Mouse (Mus musculus): ENCODE results near the gene Gm6793. TPM values are rescaled to one million over a fixed set of nuclear protein-coding genes. Genes with fewer than 3 reads are reported as not detected.

The Gm6793 gene
- polyA plus RNA-seq (2015; fragmentation: Nextera tagmentation; extraction: Ambion mirVana): 0.31 and 0.39 TPM in 2 replicates

DNA sequence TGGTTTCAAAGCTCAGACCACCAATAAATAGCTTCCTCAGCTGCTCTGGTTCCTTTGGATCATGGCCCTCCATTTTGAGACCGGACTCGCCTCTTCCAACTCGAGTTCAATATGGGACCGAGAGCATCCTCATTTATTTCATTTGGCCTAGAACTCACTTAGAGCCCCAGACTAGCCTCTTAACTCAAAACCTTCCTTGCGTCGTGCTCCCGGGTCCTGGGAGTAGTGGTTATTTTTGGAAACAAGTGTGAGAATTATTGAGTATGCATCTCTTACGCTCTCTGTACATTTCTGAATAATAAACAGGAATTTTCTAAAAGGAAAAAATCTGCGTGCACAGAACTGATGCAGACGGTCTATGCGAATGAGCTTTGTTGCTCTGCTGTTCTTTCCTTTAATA, at the start of gene Gm6793:
Gm6793 (minus strand) TSS at position 101 of the 400 bp plus-strand sequence.
- 95% methylated on average over 11 of the region's 11 CpGs for WGBS
- no peak within 1 kb of the TSS for H3K27ac ChIP-seq
- H3K9ac ChIP-seq: no peak within 1 kb of the TSS
- peaks cover 22% of the 10 kb centered on the region for H3K36me3 ChIP-seq
- H3K4me1 ChIP-seq: peaks cover 10% of the 10 kb centered on the region; the same call in 1 of the 2 replicates
- H3K4me3 ChIP-seq (replicated peaks): no peak within 1 kb of the TSS
- H3K9me3 ChIP-seq: no peaks in the 10 kb centered on the region
- no peaks in the 10 kb centered on the region for H3K27me3 ChIP-seq (replicated peaks)
- no peak for ATAC-seq (ENCODE audit: insufficient read depth, low FRiP score, low read depth)
- H3K4me2 ChIP-seq: no peak within 1 kb of the TSS

- H3K4me1 ChIP-seq: no peaks in the 10 kb centered on the region
- no peaks in the 10 kb centered on the region for H3K36me3 ChIP-seq
- H3K4me3 ChIP-seq (replicated peaks): no peak overlapping the region
- ATAC-seq (ENCODE audit: insufficient read depth, low FRiP score, low read depth): no peak
- H3K27me3 ChIP-seq (replicated peaks): no peaks in the 10 kb centered on the region
- no peak overlapping the region for H3K9ac ChIP-seq
- H3K9me3 ChIP-seq: no peaks in the 10 kb centered on the region
- H3K27ac ChIP-seq: no peak overlapping the region
- WGBS: 30% methylated on average over 4 of the region's 4 CpGs
- no peak overlapping the region for H3K4me2 ChIP-seq
Observed at GRCm38 (mm10) chr8:112061372-112061771, 46.5 kb upstream of the Gm6793 start.

DNA sequence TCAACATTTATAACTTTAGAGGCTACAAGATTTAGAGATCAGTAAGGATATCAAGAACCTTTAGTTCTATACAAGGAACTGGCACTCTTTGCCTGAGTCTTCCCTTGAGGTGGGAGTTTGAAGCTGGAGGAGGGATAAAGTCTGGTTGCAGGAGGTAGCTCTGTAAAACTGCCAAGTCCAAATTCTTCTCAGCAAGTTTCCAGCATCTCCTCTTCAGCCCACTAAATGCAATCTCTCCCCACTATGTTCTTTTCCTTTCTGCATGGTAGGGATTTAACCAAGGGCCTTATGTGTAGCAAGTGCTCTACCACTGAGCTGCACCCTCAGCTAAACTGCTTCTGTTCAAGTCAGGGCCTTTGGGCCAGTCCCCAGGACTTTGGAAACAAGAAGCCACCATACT, 39.6 kb upstream of the Gm6793 start:
- Histone ChIP-seq H3K27ac (no peak overlapping the region), H3K9ac (no peak overlapping the region), H3K4me1 (no peaks in the 10 kb centered on the region), H3K4me3 (replicated peaks) (no peak overlapping the region), H3K27me3 (replicated peaks) (no peaks in the 10 kb centered on the region), H3K4me2 (no peak overlapping the region), H3K9me3 (no peaks in the 10 kb centered on the region), H3K36me3 (no peaks in the 10 kb centered on the region)
- no peak for ATAC-seq (ENCODE audit: insufficient read depth, low FRiP score, low read depth)

GRCm38 (mm10) chr8:112051537-112051936, 36.7 kb upstream of the Gm6793 start:
- no peak for ATAC-seq (ENCODE audit: insufficient read depth, low FRiP score, low read depth)
- no peaks in the 10 kb centered on the region for H3K36me3 ChIP-seq
- H3K4me2 ChIP-seq: no peak overlapping the region

GRCm38 (mm10) chr8:112049984-112050383, 35.1 kb upstream of the Gm6793 start:
- Histone ChIP-seq H3K4me2 (no peak overlapping the region), H3K36me3 (no peaks in the 10 kb centered on the region), H3K9ac (no peak overlapping the region), H3K4me3 (replicated peaks) (no peak overlapping the region), H3K27me3 (replicated peaks) (no peaks in the 10 kb centered on the region), H3K27ac (no peak overlapping the region), H3K4me1 (no peaks in the 10 kb centered on the region), H3K9me3 (no peaks in the 10 kb centered on the region)
- no peak for ATAC-seq (ENCODE audit: insufficient read depth, low FRiP score, low read depth)
- WGBS: 78% methylated on average over 6 of the region's 6 CpGs

More at GRCm38 (mm10) chr8:112051537-112051936, 36.7 kb upstream of the Gm6793 start:
- no peaks in the 10 kb centered on the region for H3K27me3 ChIP-seq (replicated peaks)
- WGBS: 73% methylated on average over 9 of the region's 9 CpGs
- H3K4me3 ChIP-seq (replicated peaks): no peak overlapping the region
- no peaks in the 10 kb centered on the region for H3K4me1 ChIP-seq
- no peak overlapping the region for H3K27ac ChIP-seq
- no peaks in the 10 kb centered on the region for H3K9me3 ChIP-seq
- no peak overlapping the region for H3K9ac ChIP-seq

GRCm38 (mm10) chr8:112048293-112048692, 33.5 kb upstream of the Gm6793 start:
- ATAC-seq (ENCODE audit: insufficient read depth, low FRiP score, low read depth): no peak
- Histone ChIP-seq H3K27me3 (replicated peaks) (no peaks in the 10 kb centered on the region), H3K36me3 (no peaks in the 10 kb centered on the region), H3K9me3 (no peaks in the 10 kb centered on the region), H3K4me1 (no peaks in the 10 kb centered on the region), H3K4me3 (replicated peaks) (no peak overlapping the region), H3K4me2 (no peak overlapping the region), H3K27ac (no peak overlapping the region), H3K9ac (no peak overlapping the region)
- 71% methylated on average over 6 of the region's 6 CpGs for WGBS

DNA sequence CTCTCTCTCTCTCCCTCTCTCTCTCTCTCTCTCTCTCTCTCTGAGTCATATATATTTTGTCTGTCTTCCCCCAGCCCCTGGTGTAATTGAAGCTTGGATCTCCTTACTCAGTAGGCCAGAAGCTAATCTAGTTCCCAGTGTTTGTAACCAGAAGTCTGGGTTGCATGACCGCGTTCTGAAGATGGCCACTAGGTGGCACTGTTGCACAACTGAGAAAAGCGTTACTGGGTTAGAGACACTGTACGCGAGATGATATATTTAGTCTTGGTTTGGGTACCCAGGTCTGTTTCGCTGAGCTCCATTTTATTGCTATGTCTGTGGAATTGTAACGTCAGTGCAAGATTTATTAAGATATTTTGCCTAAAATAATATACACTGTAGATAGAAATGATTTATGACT, 31.1 kb upstream of the Gm6793 start:
- H3K27ac ChIP-seq: no peak overlapping the region
- no peaks in the 10 kb centered on the region for H3K4me1 ChIP-seq
- H3K36me3 ChIP-seq: no peaks in the 10 kb centered on the region
- ATAC-seq (ENCODE audit: insufficient read depth, low FRiP score, low read depth): peak; percentile 50; the same call in 1 of the 2 replicates
- no peak overlapping the region for H3K4me2 ChIP-seq
- H3K27me3 ChIP-seq (replicated peaks): no peaks in the 10 kb centered on the region
- H3K4me3 ChIP-seq (replicated peaks): no peak overlapping the region
- no peak overlapping the region for H3K9ac ChIP-seq
- 2% methylated on average over 7 of the region's 7 CpGs for WGBS
- no peaks in the 10 kb centered on the region for H3K9me3 ChIP-seq

GRCm38 (mm10) chr8:112045182-112045581, 30.3 kb upstream of the Gm6793 start:
- Histone ChIP-seq H3K27ac (no peak overlapping the region), H3K4me2 (no peak overlapping the region), H3K27me3 (replicated peaks) (no peaks in the 10 kb centered on the region), H3K4me3 (replicated peaks) (no peak overlapping the region), H3K36me3 (no peaks in the 10 kb centered on the region), H3K4me1 (no peaks in the 10 kb centered on the region), H3K9me3 (no peaks in the 10 kb centered on the region), H3K9ac (no peak overlapping the region)
- 78% methylated on average over 5 of the region's 5 CpGs for WGBS
- no peak for ATAC-seq (ENCODE audit: insufficient read depth, low FRiP score, low read depth)

DNA sequence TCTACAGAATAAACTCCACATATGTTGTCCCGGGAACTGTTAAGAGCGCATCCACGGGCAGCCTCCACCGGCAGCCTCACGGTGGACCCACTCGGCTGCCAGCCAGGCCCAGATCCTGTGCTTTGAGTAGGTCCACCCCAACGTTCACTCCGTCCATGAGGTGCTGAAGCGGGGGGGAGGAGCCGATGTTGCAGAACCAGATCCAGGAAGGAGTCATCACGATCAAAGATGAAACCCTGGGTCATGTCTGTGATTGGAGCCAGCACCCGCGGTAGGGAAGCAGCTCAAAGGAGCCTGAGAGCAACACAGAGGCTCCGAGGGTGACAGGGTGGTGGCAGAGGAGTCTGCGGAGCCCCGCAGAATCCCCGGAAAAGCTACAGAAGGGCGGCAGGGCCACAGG, 22.7 kb upstream of the Gm6793 start:
- Histone ChIP-seq H3K9ac (no peak overlapping the region), H3K9me3 (no peaks in the 10 kb centered on the region), H3K4me3 (replicated peaks) (no peak overlapping the region), H3K4me1 (no peaks in the 10 kb centered on the region), H3K27me3 (replicated peaks) (no peaks in the 10 kb centered on the region), H3K36me3 (no peaks in the 10 kb centered on the region), H3K4me2 (no peak overlapping the region), H3K27ac (no peak overlapping the region)
- 75% methylated on average over 18 of the region's 18 CpGs for WGBS
- ATAC-seq (ENCODE audit: insufficient read depth, low FRiP score, low read depth): no peak

DNA sequence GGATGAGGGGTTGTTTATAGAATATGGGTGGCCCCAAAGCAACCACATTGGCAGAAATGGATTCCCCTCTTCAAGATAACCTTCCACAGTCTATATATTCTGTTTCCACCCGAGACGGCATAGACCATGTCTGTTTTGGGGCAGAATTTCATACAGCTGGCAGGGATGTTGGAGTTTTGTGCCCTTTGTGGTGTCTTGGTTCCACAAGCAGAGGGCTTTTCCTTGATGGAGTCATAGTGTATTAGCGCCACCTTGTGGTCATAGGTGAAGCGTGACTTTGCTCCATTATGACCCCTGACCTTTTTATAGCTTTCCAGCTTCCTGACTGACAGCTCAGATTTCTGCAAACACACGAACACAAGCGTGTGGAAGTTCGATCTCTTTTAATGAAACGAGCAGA, 19.8 kb upstream of the Gm6793 start:
- no peak overlapping the region for H3K9ac ChIP-seq
- H3K4me2 ChIP-seq: no peak overlapping the region
- no peaks in the 10 kb centered on the region for H3K27me3 ChIP-seq (replicated peaks)
- WGBS: 15% methylated on average over 8 of the region's 8 CpGs
- H3K36me3 ChIP-seq: no peaks in the 10 kb centered on the region
- no peak overlapping the region for H3K4me3 ChIP-seq (replicated peaks)
- H3K9me3 ChIP-seq: no peaks in the 10 kb centered on the region
- no peak for ATAC-seq (ENCODE audit: insufficient read depth, low FRiP score, low read depth)
- H3K4me1 ChIP-seq: no peaks in the 10 kb centered on the region
- H3K27ac ChIP-seq: no peak overlapping the region

DNA sequence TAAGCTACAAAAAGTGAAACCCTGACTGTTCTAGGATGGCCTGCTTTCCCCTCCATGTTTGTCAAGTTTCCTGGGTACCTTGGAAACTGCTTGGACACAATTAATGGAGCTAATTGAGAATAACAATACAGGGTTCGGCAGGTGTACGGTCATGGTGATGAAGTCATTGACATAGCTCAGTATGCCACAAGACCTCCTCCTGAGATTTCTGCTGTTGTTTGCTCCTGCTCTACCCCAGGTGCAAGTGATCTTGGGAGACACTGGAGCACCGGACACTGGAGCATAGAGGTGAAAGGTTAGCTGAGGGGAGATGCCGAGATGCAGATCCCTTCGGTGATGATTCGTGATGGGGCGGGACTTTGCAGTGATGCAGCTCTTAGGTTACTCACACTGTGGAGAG, 18.2 kb upstream of the Gm6793 start:
- H3K4me1 ChIP-seq: no peaks in the 10 kb centered on the region
- no peak overlapping the region for H3K27ac ChIP-seq
- no peak for ATAC-seq (ENCODE audit: insufficient read depth, low FRiP score, low read depth)
- no peak overlapping the region for H3K4me2 ChIP-seq
- H3K27me3 ChIP-seq (replicated peaks): no peaks in the 10 kb centered on the region
- no peak overlapping the region for H3K9ac ChIP-seq
- no peaks in the 10 kb centered on the region for H3K36me3 ChIP-seq
- H3K4me3 ChIP-seq (replicated peaks): no peak overlapping the region
- WGBS: 58% methylated on average over 7 of the region's 7 CpGs
- no peaks in the 10 kb centered on the region for H3K9me3 ChIP-seq

- Histone ChIP-seq H3K9me3 (no peaks in the 10 kb centered on the region), H3K27ac (no peak overlapping the region), H3K27me3 (replicated peaks) (no peaks in the 10 kb centered on the region), H3K36me3 (no peaks in the 10 kb centered on the region), H3K9ac (no peak overlapping the region), H3K4me2 (no peak overlapping the region), H3K4me3 (replicated peaks) (no peak overlapping the region), H3K4me1 (no peaks in the 10 kb centered on the region)
- ATAC-seq (ENCODE audit: insufficient read depth, low FRiP score, low read depth): no peak
- 61% methylated on average over 6 of the region's 6 CpGs for WGBS
Observed at GRCm38 (mm10) chr8:112030663-112031062, 15.8 kb upstream of the Gm6793 start.

DNA sequence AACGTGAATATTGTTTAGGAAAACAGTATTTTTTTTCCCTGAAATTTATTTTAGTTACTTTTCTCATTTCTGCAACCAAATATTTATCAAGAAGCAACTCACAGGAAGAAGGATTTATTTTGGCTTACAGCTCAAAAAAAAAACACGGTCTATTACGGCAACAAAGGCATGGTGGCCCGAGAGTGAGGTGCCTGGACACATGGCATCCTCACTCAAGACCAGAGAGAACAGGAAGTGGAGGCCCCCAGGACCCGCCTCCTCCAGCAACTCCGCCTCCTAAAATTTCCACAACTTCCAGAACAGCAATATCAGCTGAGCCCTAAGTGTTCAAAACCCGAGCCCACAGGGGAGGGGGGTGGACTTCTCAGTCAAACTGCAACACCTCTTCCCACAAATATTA, 14.6 kb upstream of the Gm6793 start:
- H3K27ac ChIP-seq: no peak overlapping the region
- no peaks in the 10 kb centered on the region for H3K27me3 ChIP-seq (replicated peaks)
- no peak overlapping the region for H3K9ac ChIP-seq
- no peaks in the 10 kb centered on the region for H3K36me3 ChIP-seq
- no peaks in the 10 kb centered on the region for H3K4me1 ChIP-seq
- no peak overlapping the region for H3K4me3 ChIP-seq (replicated peaks)
- H3K4me2 ChIP-seq: no peak overlapping the region
- H3K9me3 ChIP-seq: no peaks in the 10 kb centered on the region
- ATAC-seq (ENCODE audit: insufficient read depth, low FRiP score, low read depth): no peak
- 81% methylated on average over 7 of the region's 7 CpGs for WGBS

Data from stomach, embryonic 15.5 days (tissue).